Mouse (Mus musculus) liver, embryonic 14.5 days (tissue): ENCODE data around the gene Tnrc18.

Experiments
- CTCF ChIP-seq: IDR thresholded peaks from 2 replicates; pipeline ENCODE4 v1.5.1; 2016; ENCODE audit warnings: antibody characterized with exemption, low read depth, control low read depth
- EP300 ChIP-seq: IDR thresholded peaks from 2 replicates; pipeline ENCODE4 v1.6.1; 2016; ENCODE audit warnings: antibody characterized with exemption, low read depth

- no peak for TF ChIP-seq EP300
- TF ChIP-seq CTCF, result no peak
These were observed 5.5 kb downstream of the Tnrc18 start for GRCm38 (mm10) chr5:142811870-142812443.
